Mouse (Mus musculus) megakaryocyte, adult 5-6 weeks (primary cell): ENCODE results near the gene Marveld2. TPM values are rescaled to one million over a fixed set of nuclear protein-coding genes. Genes with fewer than 3 reads are reported as not detected.

ENCODE experiments used
- total RNA-seq, 2 experiments: library from RNA; stranded (forward) in 1 of 2; stranded (reverse) in 1 of 2; fragments of 153-499, 151-499 nt in 1 of 2; fragments of 221-1000, 200-1000 nt in 1 of 2; gene quantifications; 2 replicates each; pipeline versions ENCODE4 v1.2.3 to v1.2.4; 2015 to 2017

Gene Marveld2
- total RNA-seq, 2 experiments from 2014 or later, result 0.07 to 0.40 TPM

Other genes with a start within 250 kb of the Marveld2 start
- gene Naip1, start 164.1 kb downstream of the Marveld2 start, total RNA-seq (2015), result 0.23 and 1.8 TPM in 2 replicates
- gene Naip1, start 164.1 kb downstream of the Marveld2 start, total RNA-seq (2017), result 1.5 and 2.3 TPM in 2 replicates
- gene Gtf2h2, start 124.4 kb downstream of the Marveld2 start, total RNA-seq (2015), result 36.7 and 48.1 TPM in 2 replicates
- 43.0 and 43.7 TPM in 2 replicates for gene Gtf2h2, start 124.4 kb downstream of the Marveld2 start, total RNA-seq (2017)
- not detected in 2 replicates for gene Ocln, start 64.3 kb downstream of the Marveld2 start, total RNA-seq (2015)
- not detected in 2 replicates for gene Ocln, start 64.3 kb downstream of the Marveld2 start, total RNA-seq (2017)
- 189 and 230 TPM in 2 replicates for gene Ak6, start 34.0 kb upstream of the Marveld2 start, total RNA-seq (2015)
- gene Ak6, start 34.0 kb upstream of the Marveld2 start, total RNA-seq (2017), result 153 and 173 TPM in 2 replicates
- gene Rad17, start 34.1 kb upstream of the Marveld2 start, total RNA-seq (2015), result 25.6 and 28.7 TPM in 2 replicates
- gene Rad17, start 34.1 kb upstream of the Marveld2 start, total RNA-seq (2017), result 29.7 and 35.3 TPM in 2 replicates
- gene Taf9, start 34.6 kb upstream of the Marveld2 start, total RNA-seq (2015), result 21.9 and 28.0 TPM in 2 replicates
- gene Taf9, start 34.6 kb upstream of the Marveld2 start, total RNA-seq (2017), result 14.4 and 26.5 TPM in 2 replicates
- gene Ccdc125, start 52.7 kb upstream of the Marveld2 start, total RNA-seq (2015), result 36.8 and 39.3 TPM in 2 replicates
- 65.1 and 70.7 TPM in 2 replicates for gene Ccdc125, start 52.7 kb upstream of the Marveld2 start, total RNA-seq (2017)
- 26.1 and 27.2 TPM in 2 replicates for gene Cdk7, start 114.0 kb upstream of the Marveld2 start, total RNA-seq (2015)
- 22.2 and 22.6 TPM in 2 replicates for gene Cdk7, start 114.0 kb upstream of the Marveld2 start, total RNA-seq (2017)
- gene Mrps36, start 127.7 kb upstream of the Marveld2 start, total RNA-seq (2015), result 53.2 and 56.6 TPM in 2 replicates
- gene Mrps36, start 127.7 kb upstream of the Marveld2 start, total RNA-seq (2017), result 47.2 and 52.2 TPM in 2 replicates
- gene Cenph, start 158.9 kb upstream of the Marveld2 start, total RNA-seq (2015), result 36.9 and 44.5 TPM in 2 replicates
- 31.4 and 39.6 TPM in 2 replicates for gene Cenph, start 158.9 kb upstream of the Marveld2 start, total RNA-seq (2017)
- gene Ccnb1, start 169.6 kb upstream of the Marveld2 start, total RNA-seq (2015), result 133 and 142 TPM in 2 replicates
- 188 and 197 TPM in 2 replicates for gene Ccnb1, start 169.6 kb upstream of the Marveld2 start, total RNA-seq (2017)
- 73.0 and 85.6 TPM in 2 replicates for gene Slc30a5, start 216.5 kb upstream of the Marveld2 start, total RNA-seq (2015)
- 75.7 and 78.5 TPM in 2 replicates for gene Slc30a5, start 216.5 kb upstream of the Marveld2 start, total RNA-seq (2017)